Mouse (Mus musculus) adrenal gland, adult 10 weeks (tissue): ENCODE data around the gene Olfr978. TPM values are rescaled to one million over a fixed set of nuclear protein-coding genes. Genes with fewer than 3 reads are reported as not detected.

Experiments used
- polyA plus RNA-seq: library from polyadenylated mRNA; stranded (reverse); fragments of 350-450 nt; fragmentation: Illumina TruSeq; extraction: RNeasy Lipid Tissue Mini Kit (QIAGEN cat#74804); gene quantifications from one replicate; pipeline ENCODE4 v1.2.3, GENCODE M21; 2014; ENCODE audit warnings: low read depth, low replicate concordance

Gene Olfr978
- polyA plus RNA-seq = not detected

GRCm38 (mm10) chr9:39991813-39992212 is at the start of gene Olfr978:
Olfr978 (plus strand) TSS chr9:39992113.

GRCm38 (mm10) chr9:39951946-39952345 is 40.0 kb upstream of the Olfr978 start, which contains the start of gene Olfr975:
Olfr975 (minus strand) TSS chr9:39952046.

GRCm38 (mm10) chr9:39961033-39961432 is 30.9 kb upstream of the Olfr978 start, which contains the start of gene Olfr976:
Olfr976 (minus strand) TSS chr9:39961133.

GRCm38 (mm10) chr9:40003365-40003764 is 11.5 kb downstream of the Olfr978 start, which contains the start of gene Olfr979:
Olfr979 (minus strand) TSS chr9:40003465.

GRCm38 (mm10) chr9:40009482-40009881 is 17.6 kb downstream of the Olfr978 start, which contains the start of gene Olfr980:
Olfr980 (minus strand) TSS chr9:40009582.

GRCm38 (mm10) chr9:40021164-40021563 is 29.3 kb downstream of the Olfr978 start, which contains the start of gene Olfr981:
Olfr981 (plus strand) TSS chr9:40021464.

Other genes starting within 250 kb of the Olfr978 start
- gene Olfr967, start 245.9 kb upstream of the Olfr978 start, polyA plus RNA-seq = not detected
- gene Olfr968, start 208.9 kb upstream of the Olfr978 start, polyA plus RNA-seq = not detected
- not detected for gene Olfr969, start 201.2 kb upstream of the Olfr978 start, polyA plus RNA-seq
- not detected for gene Olfr970, start 183.3 kb upstream of the Olfr978 start, polyA plus RNA-seq
- gene Olfr971, start 155.2 kb upstream of the Olfr978 start, polyA plus RNA-seq = not detected
- not detected for gene Olfr972, start 125.7 kb upstream of the Olfr978 start, polyA plus RNA-seq
- not detected for gene Olfr229, start 84.8 kb upstream of the Olfr978 start, polyA plus RNA-seq
- gene Olfr974, start 54.6 kb upstream of the Olfr978 start, polyA plus RNA-seq = not detected
- gene Olfr975, start 40.1 kb upstream of the Olfr978 start, polyA plus RNA-seq = not detected
- not detected for gene Olfr976, start 31.0 kb upstream of the Olfr978 start, polyA plus RNA-seq
- gene Olfr979, start 11.4 kb downstream of the Olfr978 start, polyA plus RNA-seq = not detected
- not detected for gene Olfr980, start 17.5 kb downstream of the Olfr978 start, polyA plus RNA-seq
- gene Olfr981, start 29.4 kb downstream of the Olfr978 start, polyA plus RNA-seq = not detected
- gene Olfr982, start 81.7 kb downstream of the Olfr978 start, polyA plus RNA-seq = not detected
- not detected for gene Olfr983, start 101.5 kb downstream of the Olfr978 start, polyA plus RNA-seq
- not detected for gene Olfr984, start 122.1 kb downstream of the Olfr978 start, polyA plus RNA-seq
- not detected for gene Olfr985, start 138.1 kb downstream of the Olfr978 start, polyA plus RNA-seq
- not detected for gene Tmem225, start 156.0 kb downstream of the Olfr978 start, polyA plus RNA-seq
- not detected for gene Olfr986, start 188.8 kb downstream of the Olfr978 start, polyA plus RNA-seq
- gene Zfp202, start 200.2 kb downstream of the Olfr978 start, polyA plus RNA-seq = 8.2 TPM